Mouse (Mus musculus) cerebellum, adult 2 months (tissue): Measurements from ENCODE around the gene Gpatch4.

ENCODE experiments used
- CTCF ChIP-seq: fragments of 200-500 bp; IDR thresholded peaks from 2 replicates; pipeline ENCODE4 v1.5.1; 2011; ENCODE audit warnings: low read depth, mild to moderate bottlenecking, control low read depth, low read length, moderate library complexity, borderline replicate concordance; ENCODE audit not compliant: insufficient read depth
- POLR2A ChIP-seq: fragments of 200-500 bp; IDR thresholded peaks from 2 replicates; pipeline ENCODE4 v1.6.1; 2011; ENCODE audit warnings: low read length, control low read depth, borderline replicate concordance; ENCODE audit not compliant: insufficient read depth

DNA sequence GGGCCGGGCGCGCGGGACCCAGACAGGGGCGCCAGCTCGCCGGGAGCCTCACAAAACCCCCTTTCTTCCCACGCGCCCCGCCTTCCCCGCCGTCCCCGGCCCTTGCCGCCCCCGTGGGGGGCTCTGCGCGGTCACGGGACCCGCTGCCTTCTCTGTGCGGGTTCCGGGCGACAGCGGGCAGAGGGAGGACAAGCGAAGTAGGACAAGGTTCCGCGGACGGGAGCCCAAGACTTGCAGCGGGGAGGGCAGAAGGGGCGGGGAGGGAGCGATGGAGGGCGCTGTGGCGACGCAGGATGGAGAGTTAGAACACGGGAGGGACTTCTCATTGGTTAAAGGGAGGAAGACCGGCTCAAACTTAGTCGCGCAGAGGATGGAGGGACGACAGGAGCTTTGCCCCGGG is 42.7 kb upstream of the Gpatch4 start, which contains the start of gene Bcan:
- TF ChIP-seq CTCF = no peak
- TF ChIP-seq POLR2A = no peak
